Mouse (Mus musculus): Measurements from ENCODE around the gene Zbp1.

The Zbp1 gene

GRCm38 (mm10) chr2:173209091-173209815 is 9.5 kb downstream of the Zbp1 start:
- no peak for DNase-seq

- DNase-seq: no peak
Observed at GRCm38 (mm10) chr2:173207051-173207450, 11.7 kb downstream of the Zbp1 start.

GRCm38 (mm10) chr2:173205563-173206099 is 13.1 kb downstream of the Zbp1 start:
- no peak for DNase-seq

GRCm38 (mm10) chr2:173204671-173205070 is 14.1 kb downstream of the Zbp1 start:
- DNase-seq: no peak

GRCm38 (mm10) chr2:173203726-173204125 is 15.0 kb downstream of the Zbp1 start:
- no peak for DNase-seq

- DNase-seq: no peak
Observed at GRCm38 (mm10) chr2:173202924-173203689, 15.6 kb downstream of the Zbp1 start.

GRCm38 (mm10) chr2:173194796-173195195 is 23.9 kb downstream of the Zbp1 start:
- no peak for DNase-seq

GRCm38 (mm10) chr2:173187182-173187855 is 31.4 kb downstream of the Zbp1 start:
- peak; percentile 50 for DNase-seq

- DNase-seq: peak; percentile 90
Observed at GRCm38 (mm10) chr2:173186047-173186943, 32.4 kb downstream of the Zbp1 start.

GRCm38 (mm10) chr2:173185282-173185681 is 33.4 kb downstream of the Zbp1 start:
- DNase-seq: no peak

GRCm38 (mm10) chr2:173184475-173185080 is 34.1 kb downstream of the Zbp1 start:
- DNase-seq: no peak

GRCm38 (mm10) chr2:173183836-173184460 is 34.8 kb downstream of the Zbp1 start:
- peak; percentile 79 for DNase-seq

- no peak for DNase-seq
Observed at GRCm38 (mm10) chr2:173183311-173183710, 35.4 kb downstream of the Zbp1 start.

- DNase-seq: no peak
Observed at GRCm38 (mm10) chr2:173182796-173183195, 35.9 kb downstream of the Zbp1 start.

GRCm38 (mm10) chr2:173181901-173182300 is 36.8 kb downstream of the Zbp1 start:
- DNase-seq: no peak

- no peak for DNase-seq
Observed at GRCm38 (mm10) chr2:173181486-173181885, 37.2 kb downstream of the Zbp1 start.

GRCm38 (mm10) chr2:173180721-173181388 is 37.9 kb downstream of the Zbp1 start:
- no peak for DNase-seq

GRCm38 (mm10) chr2:173180026-173180425 is 38.7 kb downstream of the Zbp1 start:
- DNase-seq: no peak

GRCm38 (mm10) chr2:173179046-173179445 is 39.7 kb downstream of the Zbp1 start:
- no peak for DNase-seq

GRCm38 (mm10) chr2:173177951-173178350 is 40.8 kb downstream of the Zbp1 start:
- no peak for DNase-seq

GRCm38 (mm10) chr2:173177481-173177880 is 41.2 kb downstream of the Zbp1 start:
- no peak for DNase-seq
